9 mouse cellular contexts compared by ENCODE assay signal in genomic region chr11:100428612-100429199, GRCm38 (mm10). TPM values are rescaled to one million over a fixed set of nuclear protein-coding genes. Genes with fewer than 3 reads are reported as not detected.
DNase-seq lines count a peak whose midpoint lies in the region; ATAC-seq lines count a peak whose summit lies in the region.
"Had no signal": no experiment of that assay in that cellular context is flagged by ENCODE, and none has a peak within 500 bp of the region (broad histone marks: within the 10 kb centered on the region; RNA-seq: fewer than 3 reads in every experiment).

No protein-coding gene starts in this region.

- ATAC-seq in CD4-positive, CD25-positive, alpha-beta regulatory T cell, adult 4 months: no peak

- intact Hi-C loops in heart, postnatal 14 days (cut with DNase I): loop anchor here (5.0 to 10.0 kb wide), 2 partner anchors 129 to 276 kb away; partner anchors contain the start of gene Dhx58

- peak; percentile 34 to 63 for DNase-seq in cerebellum, postnatal 25 days
- DNase-seq in cerebellum, adult 11-12 months: no peak
- DNase-seq in layer of hippocampus, postnatal 14 days (ENCODE audit: low spot score in 2 of 2): peak; percentile 26 to 54
- DNase-seq in layer of hippocampus, postnatal 36 days: no peak
- peak; percentile 55 to 72 for DNase-seq in adrenal gland, adult 18-20 months (ENCODE audit: low spot score in 2 of 2)
- DNase-seq in heart, postnatal 14 days: peak; percentile 45 to 67
- no peak for DNase-seq in urinary bladder, adult 2 months (ENCODE audit: low spot score)
- DNase-seq: gastrocnemius, postnatal 25 days had no signal

RNA-seq across cellular contexts. Expression of gene Nt5c3b, which starts 12.9 kb away (rescaled TPM):
- 10 to 100 TPM; 50.4 to 58.2 TPM for total RNA-seq in layer of hippocampus, postnatal 14 days (2021)
- 10 to 100 TPM; 56.9 to 62.8 TPM for total RNA-seq in layer of hippocampus, postnatal 36 days (2021)
- 10 to 100 TPM; 45.6 to 50.0 TPM for total RNA-seq in adrenal gland, adult 18-20 months (2021)
- 10 to 100 TPM; 36.2 to 36.4 TPM for total RNA-seq in heart, postnatal 14 days (2021)
- polyA plus RNA-seq in urinary bladder, adult 2 months (2012; rRNA removed): 128 and 134 TPM in 2 replicates
- polyA plus RNA-seq in CD4-positive, CD25-positive, alpha-beta regulatory T cell, adult 4 months (2017; shearing (Covaris generic)): 100 to 1,000 TPM; 126 to 156 TPM

RNA-seq across cellular contexts. Expression of gene Klhl10, which starts 13.0 kb away (rescaled TPM):
- total RNA-seq in layer of hippocampus, postnatal 14 days (2021): 1 to 10 TPM; 1.1 to 1.4 TPM
- total RNA-seq in layer of hippocampus, postnatal 36 days (2021): 1 to 10 TPM; 1.4 to 1.9 TPM
- under 1 TPM; 0.67 to 0.96 TPM for total RNA-seq in adrenal gland, adult 18-20 months (2021)
- under 1 TPM; 0.41 to 0.76 TPM for total RNA-seq in heart, postnatal 14 days (2021)
- 1.3 and 1.4 TPM in 2 replicates for polyA plus RNA-seq in urinary bladder, adult 2 months (2012; rRNA removed)
- under 1 TPM; 0.16 to 0.65 TPM for polyA plus RNA-seq in CD4-positive, CD25-positive, alpha-beta regulatory T cell, adult 4 months (2017; shearing (Covaris generic))

RNA-seq across cellular contexts. Expression of gene Fkbp10, which starts 13.2 kb away (rescaled TPM):
- total RNA-seq in layer of hippocampus, postnatal 14 days (2021): 10 to 100 TPM; 11.9 TPM
- total RNA-seq in layer of hippocampus, postnatal 36 days (2021): 1 to 10 TPM; 4.4 to 5.0 TPM
- total RNA-seq in adrenal gland, adult 18-20 months (2021): 10 to 100 TPM; 13.4 to 19.0 TPM
- total RNA-seq in heart, postnatal 14 days (2021): 10 to 100 TPM; 34.6 to 38.3 TPM
- 84.6 and 90.5 TPM in 2 replicates for polyA plus RNA-seq in urinary bladder, adult 2 months (2012; rRNA removed)
- polyA plus RNA-seq in CD4-positive, CD25-positive, alpha-beta regulatory T cell, adult 4 months (2017; shearing (Covaris generic)): not detected

RNA-seq across cellular contexts. Expression of gene P3h4, which starts 14.1 kb away (rescaled TPM):
- 1 to 10 TPM; 7.5 to 8.1 TPM for total RNA-seq in layer of hippocampus, postnatal 14 days (2021)
- total RNA-seq in layer of hippocampus, postnatal 36 days (2021): 1 to 10 TPM; 8.7 to 9.4 TPM
- total RNA-seq in adrenal gland, adult 18-20 months (2021): 10 to 100 TPM; 26.3 to 33.5 TPM
- 10 to 100 TPM; 19.1 to 19.9 TPM for total RNA-seq in heart, postnatal 14 days (2021)
- 53.4 and 56.2 TPM in 2 replicates for polyA plus RNA-seq in urinary bladder, adult 2 months (2012; rRNA removed)
- not detected for polyA plus RNA-seq in CD4-positive, CD25-positive, alpha-beta regulatory T cell, adult 4 months (2017; shearing (Covaris generic))

RNA-seq across cellular contexts. Expression of gene Jup, which starts 31.1 kb away (rescaled TPM):
- total RNA-seq in layer of hippocampus, postnatal 14 days (2021): 10 to 100 TPM; 40.8 to 43.0 TPM
- 10 to 100 TPM; 36.5 to 39.8 TPM for total RNA-seq in layer of hippocampus, postnatal 36 days (2021)
- 10 to 100 TPM; 55.3 to 64.5 TPM for total RNA-seq in adrenal gland, adult 18-20 months (2021)
- 100 to 1,000 TPM; 232 to 245 TPM for total RNA-seq in heart, postnatal 14 days (2021)
- 92.4 and 119 TPM in 2 replicates for polyA plus RNA-seq in urinary bladder, adult 2 months (2012; rRNA removed)
- 1 to 10 TPM in 1 of 2 experiments, under 1 TPM in 1; 0.32 to 1.9 TPM for polyA plus RNA-seq in CD4-positive, CD25-positive, alpha-beta regulatory T cell, adult 4 months (2017; shearing (Covaris generic))

Comparison
In these comparisons a context has a peak if more than half of its experiments do, and no peak if none do; other contexts are left out.
1. DNase-seq: peak in cerebellum, postnatal 25 days (2 of 2), layer of hippocampus, postnatal 14 days (2 of 2), adrenal gland, adult 18-20 months (2 of 2) and heart, postnatal 14 days (2 of 2); none in cerebellum, adult 11-12 months (single experiment), layer of hippocampus, postnatal 36 days (0 of 2) and urinary bladder, adult 2 months (single experiment).